Mouse (Mus musculus) thymus, adult 2 months (tissue): Measurements from ENCODE around the gene Pga5. TPM values are rescaled to one million over a fixed set of nuclear protein-coding genes. Genes with fewer than 3 reads are reported as not detected.

Source experiments
- DNase-seq: peaks from one replicate; pipeline ENCODE4 v3.0.0; 2021
- H3K27ac ChIP-seq: fragments of 200-500 bp; 2 replicates; pipeline ENCODE4 v1.5.1; 2012; ENCODE audit warnings: low read length, control low read depth; ENCODE audit not compliant: control insufficient read depth, insufficient read depth
- H3K27me3 ChIP-seq: fragments of 200-500 bp; 2 replicates; pipeline ENCODE4 v1.6.1; 2012; ENCODE audit warnings: mild to moderate bottlenecking, low read length, moderate library complexity, mixed read lengths; ENCODE audit not compliant: control insufficient read depth, insufficient read depth
- H3K36me3 ChIP-seq: fragments of 200-500 bp; 2 replicates; pipeline ENCODE4 v1.6.1; 2012; ENCODE audit warnings: mild to moderate bottlenecking, low read length, moderate library complexity; ENCODE audit not compliant: control insufficient read depth, insufficient read depth
- H3K4me1 ChIP-seq: fragments of 200-500 bp; replicated peaks from 2 replicates; pipeline ENCODE4 v1.6.1; 2012; ENCODE audit warnings: low read length; ENCODE audit not compliant: control insufficient read depth, insufficient read depth
- H3K4me3 ChIP-seq: fragments of 200-500 bp; 2 replicates; pipeline ENCODE4 v1.5.1; 2012; ENCODE audit warnings: mild to moderate bottlenecking, low read length, control low read depth, moderate library complexity; ENCODE audit not compliant: control insufficient read depth, insufficient read depth
- CTCF ChIP-seq: fragments of 200-500 bp; IDR thresholded peaks from 2 replicates; pipeline ENCODE4 v1.5.1; 2012; ENCODE audit warnings: mild to moderate bottlenecking, control low read depth, low read length, moderate library complexity, borderline replicate concordance; ENCODE audit not compliant: control insufficient read depth, poor library complexity, insufficient read depth; ENCODE audit errors: extremely low read depth
- POLR2A ChIP-seq: fragments of 200-500 bp; IDR thresholded peaks from 2 replicates; pipeline ENCODE4 v1.6.1; 2012; ENCODE audit warnings: mild to moderate bottlenecking, low read length, control low read depth, moderate library complexity; ENCODE audit not compliant: control insufficient read depth, poor library complexity, insufficient read depth; ENCODE audit errors: extremely low read depth
- WGBS: fragments of 180-500 bp; shearing (Covaris S2); methylation state at CpG from one replicate; pipeline ENCODE4 v1.1.7; 2018; 5-methylcytosine and 5-hydroxymethylcytosine counted together
- polyA plus RNA-seq: library from polyadenylated mRNA; depleted of rRNA; stranded (reverse); fragments of >200 nt; gene quantifications from 2 replicates; pipeline ENCODE4 v1.2.3, GENCODE M21; 2012

Gene Pga5
- polyA plus RNA-seq, 1 experiment: 0.59 TPM

GRCm38 (mm10) chr19:10702125-10702524, 24.3 kb upstream of the Pga5 start:
- H3K4me1 ChIP-seq: peaks cover 35% of the 10 kb centered on the region

GRCm38 (mm10) chr19:10701013-10701726, 23.3 kb upstream of the Pga5 start:
- WGBS: 88% methylated on average over 6 of the region's 6 CpGs
- H3K4me3 ChIP-seq: no peak overlapping the region

More at GRCm38 (mm10) chr19:10702125-10702524, 24.3 kb upstream of the Pga5 start:
- Histone ChIP-seq H3K36me3 (no peaks in the 10 kb centered on the region), H3K27ac (no peak overlapping the region), H3K27me3 (no peaks in the 10 kb centered on the region), H3K4me3 (no peak overlapping the region)
- WGBS: 82% methylated on average over 8 of the region's 8 CpGs
- TF ChIP-seq CTCF: no peak
- TF ChIP-seq POLR2A: no peak
- DNase-seq: no peak

GRCm38 (mm10) chr19:10699851-10700250, 22.0 kb upstream of the Pga5 start:
- Histone ChIP-seq H3K27ac (no peak overlapping the region), H3K4me3 (no peak overlapping the region), H3K4me1 (peaks cover 38% of the 10 kb centered on the region), H3K36me3 (no peaks in the 10 kb centered on the region), H3K27me3 (no peaks in the 10 kb centered on the region)
- no peak for DNase-seq
- TF ChIP-seq CTCF (no peak), POLR2A (no peak)
- WGBS: 94% methylated on average over 9 of the region's 9 CpGs

More at GRCm38 (mm10) chr19:10701013-10701726, 23.3 kb upstream of the Pga5 start:
- Histone ChIP-seq H3K27me3 (no peaks in the 10 kb centered on the region), H3K4me1 (peaks cover 35% of the 10 kb centered on the region), H3K27ac (no peak overlapping the region), H3K36me3 (no peaks in the 10 kb centered on the region)
- no peak for TF ChIP-seq CTCF
- no peak for DNase-seq

DNA sequence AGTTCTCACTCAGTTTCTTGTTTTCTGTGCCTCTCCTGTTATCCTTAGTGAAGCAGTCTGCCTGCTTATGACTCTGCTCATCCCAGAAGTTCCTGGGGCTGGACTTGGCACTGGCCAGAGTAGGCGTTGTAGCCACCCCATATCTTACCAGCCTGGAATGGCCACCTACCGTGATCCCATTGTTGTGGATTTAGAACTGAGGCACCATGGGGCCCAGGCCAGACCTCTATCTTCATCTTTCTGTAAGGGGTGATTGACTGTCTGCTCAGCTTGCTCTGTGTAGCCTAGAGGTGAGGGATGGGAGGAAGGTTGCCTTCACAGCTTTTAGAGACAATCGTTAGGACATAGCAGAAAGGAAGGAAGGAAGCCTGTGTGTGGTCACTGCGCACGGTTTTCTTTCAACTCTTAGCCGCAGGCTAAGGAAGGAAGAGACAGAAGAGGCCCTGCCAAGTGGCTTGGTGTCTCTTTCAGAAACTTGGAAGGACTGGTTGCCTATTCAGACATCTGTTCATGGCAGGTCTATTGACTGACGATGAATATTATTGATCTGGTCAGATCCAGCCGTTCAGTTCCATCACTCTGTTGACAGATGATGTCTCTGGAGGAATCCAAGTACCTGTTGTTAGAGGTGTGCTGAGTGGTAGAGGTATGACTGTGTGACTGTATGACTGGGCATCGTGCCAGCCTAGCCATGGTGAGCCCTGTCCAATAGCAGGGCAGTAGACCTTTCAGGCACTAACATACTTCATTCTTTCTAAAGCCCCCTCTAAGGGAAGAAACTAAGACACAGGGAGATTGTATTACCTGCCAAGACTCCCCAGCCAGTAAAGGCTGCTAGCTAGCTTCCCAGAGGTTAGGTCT, 20.5 kb upstream of the Pga5 start:
- H3K27ac ChIP-seq: no peak overlapping the region
- no peaks in the 10 kb centered on the region for H3K27me3 ChIP-seq
- WGBS: 25% methylated on average over 9 of the region's 9 CpGs
- no peaks in the 10 kb centered on the region for H3K36me3 ChIP-seq
- peaks cover 37% of the 10 kb centered on the region for H3K4me1 ChIP-seq
- no peak for DNase-seq
- TF ChIP-seq CTCF (no peak), POLR2A (no peak)
- H3K4me3 ChIP-seq: no peak overlapping the region

GRCm38 (mm10) chr19:10695801-10696200, 17.9 kb upstream of the Pga5 start:
- Histone ChIP-seq H3K36me3 (no peaks in the 10 kb centered on the region), H3K27me3 (no peaks in the 10 kb centered on the region), H3K4me1 (peaks cover 29% of the 10 kb centered on the region), H3K4me3 (no peak overlapping the region), H3K27ac (no peak overlapping the region)
- 63% methylated on average over 7 of the region's 7 CpGs for WGBS
- TF ChIP-seq POLR2A: no peak
- no peak for TF ChIP-seq CTCF
- DNase-seq: no peak

GRCm38 (mm10) chr19:10693926-10694682, 16.2 kb upstream of the Pga5 start:
- no peak for DNase-seq
- H3K27ac ChIP-seq: peak overlapping the region; percentile 27; the same call in 1 of the 2 replicates
- WGBS: 69% methylated on average over 10 of the region's 10 CpGs
- no peak overlapping the region for H3K4me3 ChIP-seq
- no peaks in the 10 kb centered on the region for H3K27me3 ChIP-seq
- peaks cover 27% of the 10 kb centered on the region for H3K4me1 ChIP-seq
- TF ChIP-seq POLR2A: no peak
- TF ChIP-seq CTCF: no peak
- no peaks in the 10 kb centered on the region for H3K36me3 ChIP-seq
